Mouse (Mus musculus) mature B cell (primary cell): ENCODE measurements around the gene Tradd.
"Not testable (repeated sequence)": the region's sequence is repeated elsewhere in the genome, so short reads cannot be mapped to it uniquely, and the experiment has no call there.

Source experiments
- in situ Hi-C: fragments of 300-500 bp; cut with MboI; formaldehyde crosslinking; loops from 2 replicates; pipeline ENCODE4 v1.14.3; 2019

Tradd gene

DNA sequence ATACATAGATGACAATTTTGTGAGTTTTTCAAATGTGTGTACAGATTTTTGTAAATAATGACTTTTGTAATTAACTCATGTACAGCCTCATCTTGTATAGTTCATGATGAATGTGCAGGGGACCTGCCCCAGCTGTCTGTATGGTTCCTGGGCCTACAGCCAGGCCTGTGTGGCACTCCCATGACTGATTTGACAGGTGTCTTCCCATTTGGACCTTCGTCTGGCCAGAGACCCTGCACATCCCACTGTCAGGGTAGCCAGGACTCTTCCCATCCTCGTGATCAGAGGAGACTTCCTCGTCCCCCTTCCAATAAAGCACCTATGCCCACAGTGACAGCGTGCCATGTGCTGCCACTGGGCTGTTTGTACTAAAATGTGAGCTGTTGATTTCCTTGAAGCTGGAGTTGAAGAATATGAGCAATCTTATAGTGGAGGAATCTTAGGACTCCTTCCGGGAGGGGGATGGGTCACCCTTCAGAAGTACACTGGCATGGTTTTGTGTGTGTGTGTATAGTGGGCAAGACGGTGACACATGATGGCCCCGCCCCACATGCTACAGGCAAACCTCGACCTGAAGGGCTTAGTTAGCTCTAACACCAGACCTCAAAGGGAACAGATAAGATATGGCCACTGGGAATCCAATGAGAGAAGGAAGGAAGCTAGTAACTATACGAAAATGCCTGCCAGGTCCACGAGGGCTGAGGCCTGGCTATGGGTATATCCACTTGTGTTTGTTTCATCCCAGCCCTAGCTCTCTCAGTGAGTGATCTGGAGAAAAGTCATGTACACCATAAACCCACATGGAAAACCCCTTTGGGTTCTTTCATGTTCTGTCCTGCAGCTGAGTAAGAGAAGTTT is 11.5 kb downstream of the Tradd start:
- in situ Hi-C loops: loop anchor here (25.0 kb wide), 1 partner anchor 616 kb away; the partner anchor contains the start of genes Ciao2b and Rrad

DNA sequence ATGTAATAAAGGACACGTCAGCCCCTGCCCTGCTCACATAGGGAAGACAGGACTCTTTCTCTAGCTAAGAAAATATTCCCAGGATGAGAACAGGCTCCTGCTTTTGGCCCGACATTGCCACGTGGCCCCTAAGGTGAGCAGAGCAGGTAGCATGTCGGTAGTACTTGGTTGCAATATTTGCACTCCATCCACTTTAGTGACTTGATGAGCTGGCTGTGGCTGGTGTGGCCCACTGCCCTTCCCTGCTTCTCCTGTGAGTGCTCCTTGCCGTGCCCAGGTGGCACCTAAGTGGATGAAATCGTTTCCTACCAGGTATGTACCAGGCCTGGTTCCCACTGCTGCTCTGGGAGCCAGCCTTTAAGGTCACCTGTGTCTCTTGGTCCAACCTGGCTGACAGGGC is 12.5 kb downstream of the Tradd start:
- in situ Hi-C loops: loop anchor here (25.0 kb wide), 1 partner anchor 615 kb away; the partner anchor contains the start of genes Ciao2b and Rrad

DNA sequence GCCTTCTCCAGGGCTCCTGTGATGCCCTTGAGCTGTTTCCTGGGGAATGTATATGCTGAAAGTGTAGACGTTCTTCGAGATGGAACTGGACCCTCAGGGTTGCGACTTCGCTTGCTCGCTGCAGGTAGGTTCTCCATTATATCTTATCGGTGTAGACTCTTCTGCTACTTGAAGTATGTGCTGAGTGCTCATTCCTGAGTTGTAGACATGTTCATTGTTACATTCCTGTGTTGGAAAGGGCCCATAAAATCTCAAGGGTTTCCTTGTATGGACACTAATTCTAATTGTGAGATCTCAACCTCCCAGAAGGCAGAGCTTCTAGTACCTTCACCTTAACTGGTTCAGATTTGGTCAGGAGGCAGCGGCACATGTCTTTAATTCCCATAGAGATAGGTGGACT is 23.4 kb downstream of the Tradd start:
- in situ Hi-C loops: no loop called here

DNA sequence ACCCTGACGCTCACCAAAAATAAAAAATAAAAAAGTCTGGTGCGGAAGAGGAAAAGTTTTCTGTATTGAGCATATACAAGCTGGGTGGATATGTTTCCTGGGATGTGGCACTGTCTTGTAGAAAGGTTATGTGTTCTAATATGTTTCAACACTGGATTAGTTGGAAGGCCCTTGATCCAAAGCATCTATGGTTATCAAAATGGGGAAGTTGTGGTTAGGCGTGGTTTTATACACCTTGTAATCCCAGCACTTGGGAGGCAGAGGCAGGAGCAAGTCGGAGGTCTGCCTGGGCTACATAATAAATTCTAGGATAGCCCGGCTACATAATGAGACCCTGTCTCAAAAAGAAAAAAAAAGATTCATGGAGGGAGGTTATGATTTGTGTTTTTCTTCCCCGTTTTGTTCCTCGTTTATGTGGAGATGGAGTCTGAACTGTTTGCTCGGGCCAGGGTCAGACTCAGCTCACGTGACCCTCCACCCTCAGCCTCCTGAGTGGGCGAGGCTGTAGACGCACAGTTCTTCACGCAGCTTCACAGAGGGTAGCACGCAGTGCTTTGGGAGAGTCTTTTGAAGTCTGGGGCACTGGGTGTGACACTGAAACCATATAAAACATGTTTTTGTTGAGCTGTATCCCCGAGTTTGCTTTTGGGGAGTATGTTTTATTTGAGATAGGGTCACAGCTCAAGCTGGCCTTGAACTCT is 26.8 kb downstream of the Tradd start:
- in situ Hi-C loops: no loop called here

DNA sequence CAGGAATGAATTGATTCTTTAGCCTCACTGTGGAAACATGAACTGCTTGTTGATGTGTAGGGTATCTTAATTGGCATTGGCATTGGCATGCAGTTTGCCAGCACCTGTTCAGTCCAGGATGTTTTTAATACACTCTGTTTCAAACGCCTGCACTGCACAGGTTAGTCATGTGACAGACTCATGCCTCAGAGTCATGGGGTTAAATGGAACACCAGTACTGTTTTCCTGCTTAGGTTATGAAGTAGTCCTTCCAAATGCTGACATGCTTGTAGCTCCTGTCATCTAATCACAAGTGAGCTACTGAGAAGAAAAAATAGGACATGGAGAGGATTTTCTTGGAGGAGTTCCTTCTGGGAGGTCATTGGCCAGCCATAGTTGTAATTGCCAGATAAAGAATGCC is 29.2 kb downstream of the Tradd start:
- in situ Hi-C loops: no loop called here

DNA sequence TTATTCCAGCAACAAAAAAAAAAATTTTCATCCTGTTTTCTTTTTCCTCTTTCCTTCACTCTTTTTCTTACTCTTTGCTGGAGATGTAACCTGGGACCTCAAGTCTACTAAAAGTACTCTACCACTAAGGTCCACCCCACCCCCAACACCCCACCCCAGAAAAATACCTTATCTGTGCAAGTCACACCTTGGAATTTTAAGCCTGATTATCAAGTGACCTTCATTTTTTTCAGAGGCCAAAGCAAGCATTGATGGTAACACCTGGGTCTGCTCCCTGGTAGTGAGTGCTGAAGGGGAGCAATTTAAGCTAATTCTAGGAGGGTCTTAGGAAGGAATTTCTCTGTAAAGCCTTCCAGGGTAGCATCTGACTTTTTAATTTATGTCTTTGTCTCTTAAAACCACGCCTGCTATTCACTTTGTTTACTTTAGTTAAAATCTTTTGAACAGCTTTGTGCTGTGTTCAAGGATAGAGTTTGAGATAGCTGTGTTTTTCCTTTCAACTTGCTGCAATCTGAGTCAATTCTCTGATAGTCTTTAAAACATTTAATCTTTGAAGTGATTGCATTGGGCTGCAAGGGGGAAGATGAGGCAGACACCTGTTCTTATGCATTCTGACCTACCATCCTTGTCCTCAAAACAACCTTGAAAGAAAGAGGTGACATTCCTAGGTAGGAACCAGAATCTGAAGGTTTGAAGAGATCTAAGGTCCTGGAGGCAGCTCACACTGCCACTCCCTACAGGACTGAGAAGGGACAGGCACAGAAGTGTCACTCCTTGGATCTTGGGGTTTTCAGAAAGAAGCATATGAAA is 31.1 kb downstream of the Tradd start:
- in situ Hi-C loops: no loop called here

DNA sequence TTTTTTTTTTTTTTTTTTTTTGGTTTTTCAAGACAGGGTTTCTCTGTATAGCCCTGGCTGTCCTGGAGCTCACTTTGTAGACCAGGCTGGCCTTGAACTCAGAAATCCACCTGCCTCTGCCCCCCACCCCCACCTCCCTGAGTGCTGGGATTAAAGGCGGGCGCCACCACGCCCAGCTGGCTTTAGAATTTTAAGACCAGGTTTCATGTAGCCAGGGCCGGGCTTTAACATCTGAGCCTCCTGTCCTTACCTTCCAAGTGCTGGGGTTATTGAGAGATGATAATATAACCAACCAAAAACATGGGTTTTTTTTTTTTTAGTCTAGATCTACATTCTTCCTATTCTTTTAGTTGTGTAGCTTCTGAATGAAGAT is 32.1 kb downstream of the Tradd start:
- in situ Hi-C loops: not testable (repeated sequence)

DNA sequence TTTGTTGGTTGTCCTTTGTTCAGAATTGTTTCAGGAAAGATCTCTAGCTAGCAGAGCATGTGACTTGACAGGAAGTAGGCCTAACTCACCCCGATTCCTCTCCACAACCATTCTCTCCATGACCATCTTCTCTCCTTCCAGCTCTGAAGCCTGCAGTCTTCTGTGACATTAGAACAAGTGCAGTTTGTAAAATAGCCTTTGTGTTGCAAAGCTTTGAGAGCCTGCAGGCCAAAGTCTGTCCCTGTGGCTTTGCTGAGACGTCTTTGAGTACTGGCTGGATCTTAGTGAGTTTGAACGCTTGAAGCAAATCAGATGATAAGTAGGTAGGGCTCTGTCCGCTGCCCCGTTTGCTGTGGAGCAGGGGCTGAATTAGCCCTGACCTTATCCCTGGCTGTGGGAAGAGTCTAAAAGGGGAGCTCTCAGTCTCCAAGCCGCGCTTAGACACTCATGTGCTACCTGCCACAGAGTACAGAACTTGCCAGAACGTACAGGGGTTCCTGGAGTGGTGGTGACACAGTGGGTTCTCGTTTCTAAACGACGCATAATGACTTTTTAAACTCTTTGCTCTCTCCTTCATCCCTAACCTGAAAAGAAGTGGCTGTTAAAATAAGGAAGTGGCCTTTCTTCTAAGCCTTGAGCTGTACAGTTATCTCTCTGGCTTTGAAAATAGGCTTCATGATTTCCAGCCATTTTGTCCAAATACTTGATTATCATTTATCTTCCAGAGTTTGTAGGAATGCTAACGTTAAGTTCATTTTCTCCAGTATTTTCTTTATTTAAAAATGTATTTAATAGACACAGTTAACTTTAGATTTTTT is 32.7 kb downstream of the Tradd start:
- in situ Hi-C loops: no loop called here

DNA sequence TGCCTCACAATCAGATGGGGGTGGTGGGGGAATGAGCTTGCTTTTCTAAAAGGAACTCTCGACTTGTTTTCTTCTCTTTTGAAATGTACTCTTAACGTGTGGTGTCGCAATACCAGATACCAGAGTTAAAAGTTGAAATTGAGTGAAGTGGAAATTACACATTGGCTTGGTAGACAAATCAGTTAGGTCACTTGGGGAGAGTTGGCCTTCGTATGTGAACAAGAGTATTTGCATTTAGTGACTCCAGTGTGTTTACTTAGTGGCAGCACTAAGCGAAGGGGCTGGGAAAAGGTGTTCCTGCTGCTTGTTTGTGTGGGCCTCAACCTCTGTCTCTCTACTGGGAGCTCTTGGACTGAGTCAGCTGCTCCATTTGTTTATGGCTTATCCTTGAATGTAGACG is 38.5 kb downstream of the Tradd start:
- in situ Hi-C loops: no loop called here

DNA sequence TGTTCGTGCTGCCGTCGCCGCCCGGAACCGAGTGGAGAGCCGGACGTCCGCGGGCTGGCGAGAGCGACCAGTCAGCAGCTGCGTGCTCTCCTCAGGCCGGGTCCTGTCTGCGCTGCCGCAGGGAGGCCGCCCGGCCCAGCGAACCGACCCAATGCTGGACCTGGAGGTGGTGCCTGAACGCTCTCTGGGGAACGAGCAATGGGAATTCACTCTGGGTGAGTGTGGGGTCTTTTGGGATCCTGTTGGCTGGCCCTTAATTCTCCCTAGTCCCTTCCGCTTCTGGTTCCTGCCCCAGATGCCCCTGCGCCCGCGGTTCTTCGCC is 39.2 kb downstream of the Tradd start:
- in situ Hi-C loops: no loop called here

DNA sequence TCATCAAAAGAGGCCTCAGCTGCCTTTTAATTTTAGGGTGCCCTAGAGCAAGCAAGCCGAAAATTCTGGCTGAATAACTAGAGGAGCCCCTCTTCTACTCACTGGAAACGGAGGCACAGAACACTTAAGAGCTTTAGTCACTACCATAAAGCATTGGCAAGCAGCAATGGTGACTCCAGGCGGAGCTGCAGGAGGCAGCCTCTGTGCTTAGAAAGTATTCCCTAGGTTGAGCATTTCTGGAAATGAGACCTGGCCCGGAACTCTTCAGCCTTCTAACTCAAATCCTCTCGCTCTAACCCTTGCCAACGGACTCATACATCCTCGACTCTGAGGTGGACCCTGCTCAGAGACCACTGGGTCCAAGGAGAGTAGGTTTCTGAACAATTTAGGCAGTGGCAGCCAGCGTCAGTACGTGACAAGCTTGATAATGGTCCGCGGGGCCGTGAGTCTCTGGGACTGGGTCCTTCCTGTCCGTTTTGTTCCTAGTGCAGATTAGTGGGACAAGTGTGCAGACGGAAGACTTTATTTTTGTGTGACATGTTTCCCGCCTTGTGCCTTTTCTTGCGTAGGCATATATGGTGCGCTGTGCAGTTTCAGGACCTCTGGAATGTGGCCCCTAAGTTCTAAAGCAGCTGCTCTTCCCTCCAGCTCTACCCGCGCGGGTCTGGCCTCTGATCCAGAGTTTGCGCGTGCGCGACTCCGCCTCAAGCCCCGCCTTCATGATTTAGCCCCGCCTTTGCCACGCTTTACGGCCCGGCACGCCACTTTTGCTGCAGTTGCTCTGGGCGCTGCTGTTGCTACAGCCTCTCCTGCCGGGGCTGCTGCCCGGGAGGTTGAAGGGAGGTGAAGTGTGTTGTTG is 39.8 kb downstream of the Tradd start, which contains the start of gene D230025D16Rik:
Gene D230025D16Rik, plus strand, starts transcription at position 733 of the 859 bp plus-strand sequence.
- in situ Hi-C loops: no loop called here

DNA sequence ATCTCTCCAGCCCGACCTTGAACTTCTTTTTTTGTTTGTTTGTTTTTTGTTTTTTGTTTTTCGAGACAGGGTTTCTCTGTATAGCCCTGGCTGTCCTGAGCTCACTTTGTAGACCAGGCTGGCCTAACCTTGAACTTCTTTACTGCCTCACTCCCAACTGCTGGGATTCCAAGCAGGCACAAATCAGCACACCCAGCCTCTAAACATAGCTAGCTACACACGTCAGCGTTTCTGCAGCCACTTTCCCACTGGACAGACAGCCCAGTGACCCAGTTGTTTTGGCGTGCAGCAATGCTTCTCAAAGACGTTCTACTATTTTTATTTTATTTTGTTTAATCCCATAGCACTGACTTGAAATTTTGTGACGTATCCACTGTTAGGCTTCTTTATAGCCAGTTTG is 40.6 kb downstream of the Tradd start:
- in situ Hi-C loops: no loop called here

DNA sequence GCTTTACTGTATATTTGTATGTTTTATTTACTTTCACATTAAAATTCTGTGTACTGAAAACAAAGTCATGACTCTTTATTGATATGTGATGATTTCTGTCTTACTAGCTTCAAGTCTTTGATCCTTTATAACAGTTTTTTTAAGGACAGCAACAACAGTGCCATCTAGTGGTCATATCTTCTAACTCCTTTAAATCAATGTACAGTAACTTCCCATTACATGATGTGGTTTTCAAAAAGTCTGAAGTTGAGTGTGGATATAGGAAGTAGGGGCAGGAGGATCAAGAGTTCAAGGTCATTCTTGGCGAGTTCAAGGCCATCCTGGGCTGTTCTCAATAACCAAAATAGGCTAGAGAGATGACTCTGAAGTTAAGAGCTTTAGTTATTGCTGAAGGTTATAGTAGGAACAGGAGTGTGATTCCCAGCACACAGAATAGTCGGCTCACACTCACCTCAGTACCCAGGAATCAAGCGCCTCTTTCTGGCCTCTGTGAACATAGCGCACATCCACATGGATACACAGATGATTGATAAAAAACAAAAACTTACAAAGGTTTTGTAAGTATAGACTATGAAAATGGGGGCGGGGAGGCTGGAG is 46.4 kb downstream of the Tradd start:
- in situ Hi-C loops: no loop called here

DNA sequence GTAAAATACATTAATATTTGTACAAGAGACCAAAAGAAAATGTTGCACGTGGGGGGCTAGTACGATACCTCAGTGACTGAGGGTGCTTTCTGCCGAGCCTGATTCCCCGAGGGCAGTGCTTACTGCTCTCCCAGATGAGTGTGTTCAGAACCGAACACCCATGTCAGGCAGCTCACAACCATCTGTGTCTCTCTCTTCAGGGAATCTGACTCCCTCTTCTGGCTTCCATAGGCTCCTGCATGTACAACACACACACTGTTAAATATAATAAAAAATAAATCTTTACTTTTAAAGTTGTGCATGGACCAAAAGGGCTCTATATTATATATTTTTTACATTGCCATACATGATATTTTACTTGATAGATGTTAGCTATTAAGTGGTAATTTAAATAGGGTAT is 50.3 kb downstream of the Tradd start:
- in situ Hi-C loops: no loop called here

DNA sequence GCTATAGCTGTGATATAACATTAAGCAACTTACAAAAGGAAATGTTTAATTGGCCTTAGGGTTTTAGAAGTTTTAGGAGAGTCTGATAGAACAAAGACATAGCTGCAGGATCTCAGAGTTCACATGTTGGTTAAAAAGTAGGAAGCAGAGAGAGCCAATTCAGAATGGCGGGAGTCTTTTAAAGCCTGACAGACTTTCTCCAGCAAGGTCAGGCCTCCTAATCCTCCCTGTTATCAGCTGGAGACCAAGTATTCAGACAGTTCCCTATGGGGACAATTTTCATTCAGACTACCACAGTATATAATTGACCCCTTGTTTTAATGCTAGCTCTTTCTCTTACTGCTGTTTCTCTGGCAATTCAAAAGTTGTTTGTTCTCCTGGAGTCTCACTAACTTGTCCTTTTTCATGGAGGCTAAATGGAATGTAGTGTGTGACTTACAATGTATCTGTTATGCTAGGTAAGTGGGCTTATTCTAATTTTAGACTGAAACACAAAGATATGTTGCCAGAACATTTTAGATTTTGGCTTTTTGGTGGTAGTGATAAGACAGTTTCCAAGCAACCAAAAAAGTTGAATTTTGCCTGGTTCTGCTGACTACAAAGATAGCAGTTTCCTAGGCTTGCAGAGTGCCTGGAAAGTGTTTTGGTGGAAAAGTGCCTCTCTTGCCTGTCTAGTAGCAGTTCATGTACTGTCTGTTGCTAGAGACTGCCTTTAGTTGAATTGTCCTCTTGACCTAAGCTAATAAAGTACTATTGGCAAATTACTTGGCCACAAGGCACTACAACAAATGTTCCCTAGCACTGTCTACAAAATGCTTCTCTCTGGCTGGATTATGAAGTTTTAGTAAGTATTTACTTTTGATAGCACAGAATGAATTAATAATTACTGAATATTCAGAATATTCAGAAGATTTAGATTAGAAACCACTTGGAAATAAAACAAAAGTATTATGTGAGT is 55.0 kb downstream of the Tradd start:
- in situ Hi-C loops: no loop called here
